Comparison of ENCODE assay signal across 14 mouse cellular contexts in genomic region chr12:21191546-21191945, GRCm38 (mm10).
"Had no signal": no experiment of that assay in that cellular context is flagged by ENCODE, and none has a peak within 500 bp of the region (broad histone marks: within the 10 kb centered on the region; RNA-seq: fewer than 3 reads in every experiment).

No protein-coding gene starts in this region.

- DNase-seq: kidney, adult 11 months; kidney, adult 9 months; kidney, postnatal 36 days; left cerebral cortex, postnatal 4 days; lung, adult 18-20 months; right cerebral cortex, postnatal 4 days; spleen, adult 18-20 months; thymus, postnatal 4 days had no signal

- H3K4me3 ChIP-seq: layer of hippocampus, adult 2 months; limb, embryonic 13.5 days; midbrain, embryonic 15.5 days; neural tube, embryonic 12.5 days had no signal

- H3K27me3 ChIP-seq: limb, embryonic 13.5 days; midbrain, embryonic 15.5 days; neural tube, embryonic 12.5 days had no signal

- H3K9ac ChIP-seq: limb, embryonic 13.5 days; midbrain, embryonic 15.5 days; neural tube, embryonic 12.5 days had no signal

- H3K9me3 ChIP-seq: limb, embryonic 13.5 days; midbrain, embryonic 15.5 days; neural tube, embryonic 12.5 days had no signal

- H3K36me3 ChIP-seq: midbrain, embryonic 15.5 days had no signal

- ATAC-seq: midbrain, embryonic 15.5 days had no signal

- H3K4me1 ChIP-seq: limb, embryonic 13.5 days; midbrain, embryonic 15.5 days; neural tube, embryonic 12.5 days had no signal

- H3K27ac ChIP-seq: kidney, postnatal 0 days; limb, embryonic 13.5 days; midbrain, embryonic 15.5 days; neural tube, embryonic 12.5 days had no signal

- H3K4me2 ChIP-seq: limb, embryonic 13.5 days; midbrain, embryonic 11.5 days; midbrain, embryonic 15.5 days; neural tube, embryonic 12.5 days had no signal
